Mouse (Mus musculus): ENCODE data around the gene Tpd52l2. TPM values are rescaled to one million over a fixed set of nuclear protein-coding genes. Genes with fewer than 3 reads are reported as not detected.

The Tpd52l2 gene
- polyA plus RNA-seq, 1 experiment, result 144 TPM

DNA sequence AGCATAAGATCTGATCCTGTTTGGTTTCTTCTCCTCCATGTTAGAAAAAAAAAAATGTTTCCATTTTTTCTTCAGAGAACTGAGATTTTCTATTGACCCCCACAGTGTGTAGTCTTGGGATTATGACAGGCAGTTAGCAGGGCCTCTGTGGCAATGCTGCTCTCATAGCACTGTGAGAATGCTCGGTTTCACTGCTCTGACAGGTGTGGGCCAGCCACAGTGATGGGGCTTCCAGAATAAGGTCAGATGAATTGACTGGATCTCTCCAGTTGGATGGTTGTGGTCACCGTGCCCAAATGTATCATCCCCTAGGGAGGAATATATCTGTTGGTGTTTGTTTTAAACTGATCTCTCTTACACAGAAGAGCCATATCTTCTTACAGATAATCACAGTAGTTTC lies 12.2 kb downstream of the Tpd52l2 start:
- TF ChIP-seq EP300 (IDR thresholded peaks at IDR 0.05; ENCODE audit: insufficient read depth, low read depth, low read length) (no peak), POLR2A (IDR thresholded peaks at IDR 0.05; ENCODE audit: insufficient read depth, low read length) (no peak), CTCF (IDR thresholded peaks at IDR 0.05; ENCODE audit: low read depth, low read length) (no peak)
- Histone ChIP-seq H3K36me3 (ENCODE audit: control insufficient read depth, insufficient read depth, low read length, poor library complexity, severe bottlenecking) (peaks cover 68% of the 10 kb centered on the region), H3K27ac (ENCODE audit: insufficient read depth, low read length) (no peak overlapping the region), H3K9me3 (replicated peaks; ENCODE audit: control insufficient read depth, insufficient read depth, low read length, poor library complexity, severe bottlenecking) (no peaks in the 10 kb centered on the region), H3K4me1 (ENCODE audit: control insufficient read depth, insufficient read depth, low read length) (no peaks in the 10 kb centered on the region), H3K27me3 (ENCODE audit: control insufficient read depth, insufficient read depth, low read length, poor library complexity, severe bottlenecking) (no peaks in the 10 kb centered on the region), H3K4me3 (ENCODE audit: low read depth, low read length) (no peak overlapping the region), H3K9ac (ENCODE audit: low read depth, poor library complexity, severe bottlenecking) (no peak overlapping the region)

DNA sequence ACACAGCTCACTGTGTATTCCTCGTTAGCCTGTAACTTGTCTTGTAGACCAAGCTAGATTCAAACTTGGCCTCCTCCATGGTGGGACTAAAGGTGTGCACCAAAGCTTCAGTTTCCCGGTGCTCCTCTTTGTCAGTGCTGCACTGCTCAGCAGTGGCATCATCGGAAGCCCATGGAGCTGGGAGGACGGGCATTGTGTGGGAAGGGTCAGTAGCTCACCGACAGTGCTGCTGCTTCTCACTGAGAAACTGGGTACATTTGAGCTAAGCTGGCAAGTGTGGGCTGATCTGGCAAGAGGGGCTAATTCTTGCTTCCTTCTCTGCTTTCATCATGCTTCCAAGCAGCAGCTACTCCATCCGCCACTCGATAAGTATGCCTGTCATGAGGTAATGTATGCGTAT lies 14.3 kb downstream of the Tpd52l2 start:
- TF ChIP-seq CTCF (IDR thresholded peaks at IDR 0.05; ENCODE audit: low read depth, low read length), result no peak
- TF ChIP-seq EP300 (IDR thresholded peaks at IDR 0.05; ENCODE audit: insufficient read depth, low read depth, low read length), result no peak
- TF ChIP-seq POLR2A (IDR thresholded peaks at IDR 0.05; ENCODE audit: insufficient read depth, low read length), result no peak
- Histone ChIP-seq H3K27ac (ENCODE audit: insufficient read depth, low read length) (no peak overlapping the region), H3K36me3 (ENCODE audit: control insufficient read depth, insufficient read depth, low read length, poor library complexity, severe bottlenecking) (peaks cover 76% of the 10 kb centered on the region)

DNA sequence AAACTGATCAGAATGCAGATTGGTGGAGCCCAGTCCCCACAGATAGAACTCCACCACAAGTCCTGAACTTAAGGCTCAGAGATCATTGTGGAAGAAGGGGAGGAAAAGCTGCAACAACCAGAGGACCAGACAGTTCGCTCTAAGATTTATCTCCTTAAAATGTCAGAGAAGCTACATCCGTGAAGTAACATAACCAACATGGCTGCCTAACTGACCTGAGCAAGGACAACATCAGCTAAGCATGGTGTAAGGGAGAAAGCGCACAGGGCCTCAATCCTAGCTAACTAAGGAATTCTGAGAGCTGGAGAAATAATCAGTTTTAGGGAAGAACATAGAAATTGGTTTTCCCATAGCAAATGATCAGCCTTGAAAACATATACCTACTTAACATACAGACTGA lies 22.3 kb downstream of the Tpd52l2 start:
- TF ChIP-seq EP300 (IDR thresholded peaks at IDR 0.05; ENCODE audit: insufficient read depth, low read depth, low read length) (no peak), POLR2A (IDR thresholded peaks at IDR 0.05; ENCODE audit: insufficient read depth, low read length) (no peak), CTCF (IDR thresholded peaks at IDR 0.05; ENCODE audit: low read depth, low read length) (no peak)
- peak overlapping the region; percentile 96 for H3K27ac ChIP-seq (ENCODE audit: insufficient read depth, low read length)
- H3K9me3 ChIP-seq (replicated peaks; ENCODE audit: control insufficient read depth, insufficient read depth, low read length, poor library complexity, severe bottlenecking), result no peaks in the 10 kb centered on the region
- peak overlapping the region; percentile 49 for H3K4me3 ChIP-seq (ENCODE audit: low read depth, low read length)
- peak overlapping the region; percentile 93 for H3K9ac ChIP-seq (ENCODE audit: low read depth, poor library complexity, severe bottlenecking)
- H3K4me1 ChIP-seq (ENCODE audit: control insufficient read depth, insufficient read depth, low read length), result no peaks in the 10 kb centered on the region
- no peaks in the 10 kb centered on the region for H3K27me3 ChIP-seq (ENCODE audit: control insufficient read depth, insufficient read depth, low read length, poor library complexity, severe bottlenecking)
- peaks cover 28% of the 10 kb centered on the region for H3K36me3 ChIP-seq (ENCODE audit: control insufficient read depth, insufficient read depth, low read length, poor library complexity, severe bottlenecking)

More for the DNA sequence above, 14.3 kb downstream of the Tpd52l2 start:
- H3K9ac ChIP-seq (ENCODE audit: low read depth, poor library complexity, severe bottlenecking), result no peak overlapping the region
- no peaks in the 10 kb centered on the region for H3K27me3 ChIP-seq (ENCODE audit: control insufficient read depth, insufficient read depth, low read length, poor library complexity, severe bottlenecking)
- H3K9me3 ChIP-seq (replicated peaks; ENCODE audit: control insufficient read depth, insufficient read depth, low read length, poor library complexity, severe bottlenecking), result no peaks in the 10 kb centered on the region
- H3K4me1 ChIP-seq (ENCODE audit: control insufficient read depth, insufficient read depth, low read length), result no peaks in the 10 kb centered on the region
- no peak overlapping the region for H3K4me3 ChIP-seq (ENCODE audit: low read depth, low read length)

DNA sequence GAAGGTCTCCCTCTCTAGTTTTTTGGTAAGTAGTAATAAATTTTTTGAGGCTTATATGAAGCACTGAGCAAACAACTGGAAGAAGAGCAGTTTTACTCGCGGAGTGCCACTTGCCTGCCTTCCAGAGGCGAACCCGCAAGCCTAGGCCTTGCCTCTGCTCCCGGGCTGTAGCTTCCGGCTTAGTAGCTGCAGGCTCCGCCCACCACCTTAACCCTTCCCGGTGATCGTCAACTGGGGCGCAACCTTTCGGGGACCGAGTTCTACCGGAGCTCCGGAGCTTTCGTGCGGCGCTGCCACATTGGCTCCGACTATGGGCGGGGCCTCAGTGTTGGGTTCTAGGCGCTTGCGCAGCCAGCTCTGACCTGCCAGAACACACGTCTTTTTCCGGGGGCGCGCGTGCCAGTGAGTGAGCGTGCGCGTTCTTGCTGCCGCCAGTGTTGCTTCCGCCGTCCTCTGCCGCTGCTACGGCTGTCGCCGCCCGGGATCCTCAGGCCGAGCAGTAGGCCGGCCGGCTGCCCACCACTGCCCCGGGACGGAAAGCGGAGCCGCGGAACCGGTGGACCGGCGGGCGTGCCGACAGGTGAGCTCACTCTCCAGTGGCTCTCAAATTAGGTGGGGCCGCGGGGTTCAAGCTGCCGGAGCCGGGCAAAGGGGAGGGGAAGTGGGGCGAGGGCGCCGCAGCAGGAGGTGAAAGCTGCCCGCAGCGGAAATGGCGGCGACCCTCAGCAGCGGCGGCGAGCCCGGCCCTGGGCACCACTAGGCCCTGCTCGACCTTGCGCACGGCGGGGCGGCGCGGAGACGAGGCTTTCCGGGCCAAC lies 23.4 kb downstream of the Tpd52l2 start, which contains the start of gene Dnajc5:
Dnajc5 (plus strand) TSS at position 368 of the 818 bp plus-strand sequence.
- TF ChIP-seq CTCF (IDR thresholded peaks at IDR 0.05; ENCODE audit: low read depth, low read length) (no peak), EP300 (IDR thresholded peaks at IDR 0.05; ENCODE audit: insufficient read depth, low read depth, low read length) (no peak), POLR2A (IDR thresholded peaks at IDR 0.05; ENCODE audit: insufficient read depth, low read length) (no peak)
- peaks cover 17% of the 10 kb centered on the region for H3K36me3 ChIP-seq (ENCODE audit: control insufficient read depth, insufficient read depth, low read length, poor library complexity, severe bottlenecking)
- H3K4me1 ChIP-seq (ENCODE audit: control insufficient read depth, insufficient read depth, low read length), result no peaks in the 10 kb centered on the region
- peak within 1 kb of the TSS; percentile 96 for H3K27ac ChIP-seq (ENCODE audit: insufficient read depth, low read length)
- no peaks in the 10 kb centered on the region for H3K27me3 ChIP-seq (ENCODE audit: control insufficient read depth, insufficient read depth, low read length, poor library complexity, severe bottlenecking)
- no peaks in the 10 kb centered on the region for H3K9me3 ChIP-seq (replicated peaks; ENCODE audit: control insufficient read depth, insufficient read depth, low read length, poor library complexity, severe bottlenecking)
- H3K9ac ChIP-seq (ENCODE audit: low read depth, poor library complexity, severe bottlenecking), result peak within 1 kb of the TSS; percentile 93
- H3K4me3 ChIP-seq (ENCODE audit: low read depth, low read length), result peak within 1 kb of the TSS; percentile 65

DNA sequence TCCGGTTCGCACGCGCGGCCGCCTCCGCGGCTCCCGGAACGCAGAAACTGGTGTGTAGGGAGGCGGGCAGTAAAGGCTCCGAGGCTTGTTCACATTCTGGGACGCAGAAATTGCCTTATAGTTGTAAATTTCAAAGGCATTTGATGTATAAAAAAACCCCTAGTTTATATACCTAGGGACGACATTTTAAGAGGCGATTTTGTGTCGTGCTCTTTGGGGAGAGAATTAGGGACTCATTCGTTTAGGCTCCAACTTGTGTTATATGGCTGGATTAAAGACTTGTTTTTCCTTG lies 23.9 kb downstream of the Tpd52l2 start:
- Histone ChIP-seq H3K27ac (ENCODE audit: insufficient read depth, low read length) (peak overlapping the region; percentile 72; the same call in 1 of the 2 replicates), H3K27me3 (ENCODE audit: control insufficient read depth, insufficient read depth, low read length, poor library complexity, severe bottlenecking) (no peaks in the 10 kb centered on the region), H3K36me3 (ENCODE audit: control insufficient read depth, insufficient read depth, low read length, poor library complexity, severe bottlenecking) (peaks cover 14% of the 10 kb centered on the region), H3K9ac (ENCODE audit: low read depth, poor library complexity, severe bottlenecking) (peak overlapping the region; percentile 93), H3K4me1 (ENCODE audit: control insufficient read depth, insufficient read depth, low read length) (no peaks in the 10 kb centered on the region), H3K4me3 (ENCODE audit: low read depth, low read length) (peak overlapping the region; percentile 65), H3K9me3 (replicated peaks; ENCODE audit: control insufficient read depth, insufficient read depth, low read length, poor library complexity, severe bottlenecking) (no peaks in the 10 kb centered on the region)
- no peak for TF ChIP-seq CTCF (IDR thresholded peaks at IDR 0.05; ENCODE audit: low read depth, low read length)
- no peak for TF ChIP-seq EP300 (IDR thresholded peaks at IDR 0.05; ENCODE audit: insufficient read depth, low read depth, low read length)
- TF ChIP-seq POLR2A (IDR thresholded peaks at IDR 0.05; ENCODE audit: insufficient read depth, low read length), result no peak

DNA sequence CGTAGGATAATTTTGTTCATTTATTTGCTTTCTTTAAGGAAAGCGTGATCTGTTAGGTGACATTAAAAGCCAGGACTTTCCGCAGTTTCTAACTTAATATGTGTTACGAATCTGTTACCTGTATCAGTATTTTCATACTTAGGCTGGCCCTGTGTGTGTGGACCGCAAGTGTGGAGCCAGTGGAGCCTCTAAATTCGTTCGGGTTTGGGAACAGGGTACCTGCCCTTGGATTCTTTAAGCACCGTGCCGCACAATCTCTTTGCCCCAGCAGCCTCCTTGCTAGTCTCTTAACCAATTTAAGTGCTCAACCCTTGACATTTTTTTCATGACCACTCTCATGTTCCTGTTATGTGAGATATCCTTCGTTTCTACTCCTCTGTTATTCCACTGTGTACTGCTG lies 24.5 kb downstream of the Tpd52l2 start:
- no peaks in the 10 kb centered on the region for H3K9me3 ChIP-seq (replicated peaks; ENCODE audit: control insufficient read depth, insufficient read depth, low read length, poor library complexity, severe bottlenecking)
- TF ChIP-seq CTCF (IDR thresholded peaks at IDR 0.05; ENCODE audit: low read depth, low read length) (no peak), POLR2A (IDR thresholded peaks at IDR 0.05; ENCODE audit: insufficient read depth, low read length) (no peak), EP300 (IDR thresholded peaks at IDR 0.05; ENCODE audit: insufficient read depth, low read depth, low read length) (no peak)
- H3K9ac ChIP-seq (ENCODE audit: low read depth, poor library complexity, severe bottlenecking), result peak overlapping the region; percentile 93
- H3K36me3 ChIP-seq (ENCODE audit: control insufficient read depth, insufficient read depth, low read length, poor library complexity, severe bottlenecking), result peaks cover 9% of the 10 kb centered on the region
- H3K27ac ChIP-seq (ENCODE audit: insufficient read depth, low read length), result no peak overlapping the region
- H3K4me1 ChIP-seq (ENCODE audit: control insufficient read depth, insufficient read depth, low read length), result no peaks in the 10 kb centered on the region
- H3K27me3 ChIP-seq (ENCODE audit: control insufficient read depth, insufficient read depth, low read length, poor library complexity, severe bottlenecking), result no peaks in the 10 kb centered on the region
- peak overlapping the region; percentile 80 for H3K4me3 ChIP-seq (ENCODE audit: low read depth, low read length)

All from ES-Bruce4 (cell line).